Mouse (Mus musculus): Measurements from ENCODE around the gene Rhox3a2.
"Not testable (repeated sequence)": the region's sequence is repeated elsewhere in the genome, so short reads cannot be mapped to it uniquely, and the experiment has no call there.

Gene Rhox3a2

GRCm38 (mm10) chrX:37379728-37380127 lies at the start of gene Rhox3a2:
TSS of gene Rhox3a2 (plus strand) at chrX:37380028.
- DNase-seq (ENCODE audit: low spot score in 2 of 2), result not testable (repeated sequence)

GRCm38 (mm10) chrX:37390548-37390947 lies 10.7 kb downstream of the Rhox3a2 start, which contains the start of gene Rhox4a2:
TSS of gene Rhox4a2 (plus strand) at chrX:37390848.
- DNase-seq (ENCODE audit: low spot score in 2 of 2), result not testable (repeated sequence)

- DNase-seq (ENCODE audit: low spot score in 2 of 2), result not testable (repeated sequence)
These were observed 31.9 kb downstream of the Rhox3a2 start, which contains the start of gene Rhox2b for GRCm38 (mm10) chrX:37411767-37412166. TSS of gene Rhox2b (plus strand) at chrX:37412067.

GRCm38 (mm10) chrX:37432194-37432593 lies 52.4 kb downstream of the Rhox3a2 start, which contains the start of gene Rhox4b:
TSS of gene Rhox4b (plus strand) at chrX:37432494.
- not testable (repeated sequence) for DNase-seq (ENCODE audit: low spot score in 2 of 2)
